Mouse (Mus musculus): ENCODE measurements around the gene Gnmt. TPM values are rescaled to one million over a fixed set of nuclear protein-coding genes. Genes with fewer than 3 reads are reported as not detected.
A peak's percentile ranks its signal among the peaks of the same experiment; 100 is the strongest.

The Gnmt gene
- total RNA-seq, 2 experiments from 2014 or later, result 0.57 TPM

DNA sequence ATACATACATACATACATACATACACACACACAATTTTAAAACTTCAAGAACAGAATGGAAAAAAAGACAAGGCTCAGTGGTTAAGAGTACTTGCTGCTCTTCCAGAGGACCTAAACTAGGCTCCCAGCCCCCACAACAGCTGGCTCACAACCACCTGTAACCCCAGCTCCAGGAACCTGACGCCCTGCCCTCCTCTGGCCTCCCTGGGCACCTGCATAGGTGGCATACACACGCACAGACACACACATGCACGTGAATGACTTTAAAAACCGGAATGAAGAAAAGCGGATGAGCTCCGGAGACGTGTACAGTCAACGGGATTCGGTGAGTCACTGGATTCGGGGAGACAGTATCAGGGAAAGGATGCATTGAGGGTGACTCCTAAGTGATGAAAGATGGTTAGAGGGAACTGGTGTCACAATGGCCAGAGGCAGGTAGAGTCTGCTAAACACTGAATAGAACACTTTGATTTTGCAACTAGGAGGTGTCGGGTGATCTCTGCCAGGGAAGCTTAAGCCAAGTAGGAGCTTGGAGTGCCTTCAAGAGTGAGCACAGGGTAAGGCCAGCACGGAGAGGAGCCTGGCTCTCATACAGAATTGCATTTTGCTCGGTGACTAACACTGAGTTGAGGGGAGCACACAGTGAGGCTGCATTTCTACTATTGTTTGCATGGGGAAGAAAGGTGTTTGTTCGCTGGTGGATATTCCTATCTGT is 22.4 kb downstream of the Gnmt start:
- no peak for DNase-seq (ENCODE audit: low spot score in 2 of 2)
- intact Hi-C loops (cut with DNase I), result no loop called here

GRCm38 (mm10) chr17:46704887-46705835 is 23.8 kb downstream of the Gnmt start, which contains the start of gene Ppp2r5d:
TSS of gene Ppp2r5d (minus strand) at chr17:46705111.
- intact Hi-C loops (cut with DNase I), result no loop called here

DNA sequence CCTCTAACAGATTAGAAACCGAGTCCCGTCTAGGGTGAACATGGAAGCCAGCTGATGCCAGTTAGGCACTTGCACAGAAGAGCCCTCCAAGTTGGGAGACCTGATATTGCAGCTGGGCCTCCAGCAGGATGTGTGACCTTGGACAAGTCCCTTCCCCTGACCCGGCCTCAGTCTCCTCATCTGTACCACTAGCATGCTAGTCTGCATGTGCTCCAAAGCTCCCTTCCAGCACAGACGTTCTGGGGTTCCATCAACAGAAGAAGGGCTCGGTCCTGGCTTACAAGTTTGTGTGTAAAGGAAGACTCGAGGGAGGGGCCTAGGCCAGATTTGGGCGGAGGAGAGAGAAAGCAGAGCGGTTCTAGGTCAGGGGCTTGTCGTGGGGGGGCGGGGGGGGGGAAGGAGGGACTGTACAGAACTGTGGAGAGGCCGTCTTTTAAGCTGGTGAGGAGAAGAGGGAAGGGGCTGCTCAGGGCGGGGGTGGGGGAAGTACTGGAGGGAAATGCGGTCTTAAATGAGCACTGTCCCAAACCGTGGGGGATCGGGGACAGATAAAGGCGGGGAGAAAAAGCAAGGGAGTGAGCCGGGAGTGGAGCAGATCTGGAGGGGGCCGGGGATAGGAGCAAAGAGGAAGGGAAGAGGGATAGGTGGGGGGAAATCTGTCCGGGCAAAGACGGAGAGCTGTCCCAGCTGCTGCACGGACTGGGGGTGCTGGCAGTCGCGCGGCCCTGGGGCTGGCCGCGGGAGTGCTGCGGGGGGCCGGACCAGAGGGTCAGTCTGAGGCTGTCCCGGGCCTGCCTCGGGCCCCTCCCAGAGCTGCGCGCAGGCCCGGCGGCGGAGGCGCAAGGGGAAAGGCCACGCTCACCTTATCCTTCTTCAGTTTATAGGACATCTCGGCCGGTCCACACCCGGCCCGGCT is 24.7 kb downstream of the Gnmt start:
- intact Hi-C loops (cut with DNase I), result no loop called here
- no peak for DNase-seq (ENCODE audit: low spot score in 2 of 2)

More at GRCm38 (mm10) chr17:46704887-46705835, 23.8 kb downstream of the Gnmt start, which contains the start of gene Ppp2r5d:
- DNase-seq (ENCODE audit: low spot score in 2 of 2), result peak; percentile 97 to 99

DNA sequence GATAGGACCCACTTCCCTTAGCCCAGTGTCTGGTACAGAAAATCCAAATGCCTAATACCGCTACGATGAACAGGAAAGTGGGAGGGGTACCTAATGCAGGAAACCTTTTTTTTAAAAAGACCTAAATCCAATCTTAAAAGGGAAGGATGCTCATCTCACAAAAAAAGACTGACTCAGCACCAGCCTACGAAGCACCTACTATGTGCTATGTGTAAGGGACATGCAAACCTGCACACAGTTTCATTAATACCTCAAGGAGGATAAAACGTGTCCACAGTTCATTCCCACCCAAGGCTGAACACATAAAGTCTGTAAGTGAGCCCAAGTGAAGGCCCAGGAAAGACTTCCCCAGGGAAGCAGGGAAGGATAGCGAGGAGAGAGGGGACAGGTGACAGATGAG is 26.5 kb downstream of the Gnmt start:
- intact Hi-C loops (cut with DNase I), result no loop called here
- no peak for DNase-seq (ENCODE audit: low spot score in 2 of 2)

DNA sequence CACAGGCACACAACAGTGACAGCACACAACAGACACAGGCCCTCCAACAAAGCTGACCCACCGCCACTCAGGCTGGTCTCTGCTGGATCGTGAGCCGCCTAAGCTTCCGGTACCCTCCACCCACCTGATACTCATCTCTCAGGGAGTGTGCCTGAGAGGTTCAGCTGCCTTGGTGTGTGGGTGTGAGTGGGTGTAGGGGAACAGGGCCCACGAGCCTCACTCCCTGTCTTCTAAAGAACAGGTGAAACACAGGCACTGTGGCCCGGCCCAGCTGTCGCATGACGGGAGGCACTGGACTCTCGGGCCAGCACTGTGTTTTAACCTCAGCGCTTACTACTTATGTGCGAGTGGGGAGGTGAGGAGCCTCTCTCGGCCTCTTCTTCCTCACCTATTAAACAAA is 26.9 kb downstream of the Gnmt start:
- intact Hi-C loops (cut with DNase I), result no loop called here
- no peak for DNase-seq (ENCODE audit: low spot score in 2 of 2)

- intact Hi-C loops (cut with DNase I), result no loop called here
- no peak for DNase-seq (ENCODE audit: low spot score in 2 of 2)
Observed at GRCm38 (mm10) chr17:46701489-46701888, 27.5 kb downstream of the Gnmt start.

DNA sequence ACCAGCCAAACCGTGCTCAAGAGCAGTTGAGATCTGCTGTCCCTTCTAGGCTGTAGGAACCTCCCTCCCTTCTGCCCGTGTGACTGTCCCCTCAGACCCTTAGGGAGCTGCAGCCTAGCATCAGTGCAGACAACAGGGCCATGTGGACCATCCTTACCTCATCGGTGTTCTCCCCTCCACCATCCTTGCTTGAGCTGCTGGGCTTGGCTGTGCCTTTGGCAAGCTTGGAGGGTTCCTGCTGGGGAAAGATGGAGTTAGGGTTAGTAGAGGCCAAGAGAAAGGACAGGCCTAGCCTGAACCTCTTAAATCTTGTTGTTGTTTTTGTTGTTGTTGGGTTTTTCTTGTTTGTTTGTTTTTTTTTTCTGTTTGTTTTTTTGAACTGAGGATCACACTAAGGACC is 29.1 kb downstream of the Gnmt start:
- intact Hi-C loops (cut with DNase I), result no loop called here
- no peak for DNase-seq (ENCODE audit: low spot score in 2 of 2)

DNA sequence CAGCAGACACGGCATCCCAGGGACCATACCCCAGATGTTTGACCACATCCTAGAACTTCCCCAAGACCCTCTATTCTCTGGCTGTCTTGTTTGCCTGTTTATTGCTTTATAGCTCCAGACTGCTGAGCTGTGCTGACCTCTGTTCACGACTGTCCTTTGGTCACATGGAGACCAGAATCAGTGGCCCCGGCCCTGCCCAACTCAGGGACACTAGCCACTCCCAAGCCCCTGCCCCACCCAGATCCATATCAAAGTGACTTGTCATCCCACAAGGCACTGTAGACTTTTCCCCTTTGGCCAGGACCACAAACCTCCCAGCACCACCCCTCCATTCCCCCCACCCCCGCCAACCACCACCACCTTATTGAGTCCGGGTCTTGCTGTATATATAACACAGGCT is 29.7 kb downstream of the Gnmt start:
- intact Hi-C loops (cut with DNase I), result no loop called here

GRCm38 (mm10) chr17:46698515-46698914 is 30.5 kb downstream of the Gnmt start:
- DNase-seq (ENCODE audit: low spot score in 2 of 2), result no peak
- intact Hi-C loops (cut with DNase I), result no loop called here

More for the DNA sequence above, 29.7 kb downstream of the Gnmt start:
- no peak for DNase-seq (ENCODE audit: low spot score in 2 of 2)

- intact Hi-C loops (cut with DNase I), result no loop called here
- no peak for DNase-seq (ENCODE audit: low spot score in 2 of 2)
Observed at GRCm38 (mm10) chr17:46694517-46695063, 34.4 kb downstream of the Gnmt start.

DNA sequence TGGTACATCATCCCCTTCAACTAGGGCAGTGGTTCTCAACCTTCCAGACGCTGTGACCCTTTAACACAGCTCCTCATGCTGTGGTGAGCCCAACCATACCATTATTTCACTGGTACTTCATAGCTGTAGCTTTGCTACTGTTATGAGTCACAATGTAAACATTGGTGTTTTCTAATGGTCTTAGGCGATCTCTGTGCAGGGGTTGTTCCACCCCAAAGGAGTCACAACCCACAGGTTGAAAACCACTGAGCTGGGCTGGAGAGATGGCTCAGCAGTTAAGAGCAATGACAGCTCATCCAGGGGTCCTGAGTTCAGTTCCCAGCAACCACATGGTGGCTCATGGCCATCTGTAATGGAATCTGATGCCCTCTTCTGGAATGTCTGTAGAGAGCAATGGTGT is 37.6 kb downstream of the Gnmt start:
- no peak for DNase-seq (ENCODE audit: low spot score in 2 of 2)
- intact Hi-C loops (cut with DNase I), result no loop called here

- no peak for DNase-seq (ENCODE audit: low spot score in 2 of 2)
- intact Hi-C loops (cut with DNase I), result no loop called here
Observed at GRCm38 (mm10) chr17:46690665-46691064, 38.3 kb downstream of the Gnmt start.

GRCm38 (mm10) chr17:46685913-46686312 is 43.1 kb downstream of the Gnmt start:
- intact Hi-C loops (cut with DNase I), result no loop called here
- DNase-seq (ENCODE audit: low spot score in 2 of 2), result no peak

DNA sequence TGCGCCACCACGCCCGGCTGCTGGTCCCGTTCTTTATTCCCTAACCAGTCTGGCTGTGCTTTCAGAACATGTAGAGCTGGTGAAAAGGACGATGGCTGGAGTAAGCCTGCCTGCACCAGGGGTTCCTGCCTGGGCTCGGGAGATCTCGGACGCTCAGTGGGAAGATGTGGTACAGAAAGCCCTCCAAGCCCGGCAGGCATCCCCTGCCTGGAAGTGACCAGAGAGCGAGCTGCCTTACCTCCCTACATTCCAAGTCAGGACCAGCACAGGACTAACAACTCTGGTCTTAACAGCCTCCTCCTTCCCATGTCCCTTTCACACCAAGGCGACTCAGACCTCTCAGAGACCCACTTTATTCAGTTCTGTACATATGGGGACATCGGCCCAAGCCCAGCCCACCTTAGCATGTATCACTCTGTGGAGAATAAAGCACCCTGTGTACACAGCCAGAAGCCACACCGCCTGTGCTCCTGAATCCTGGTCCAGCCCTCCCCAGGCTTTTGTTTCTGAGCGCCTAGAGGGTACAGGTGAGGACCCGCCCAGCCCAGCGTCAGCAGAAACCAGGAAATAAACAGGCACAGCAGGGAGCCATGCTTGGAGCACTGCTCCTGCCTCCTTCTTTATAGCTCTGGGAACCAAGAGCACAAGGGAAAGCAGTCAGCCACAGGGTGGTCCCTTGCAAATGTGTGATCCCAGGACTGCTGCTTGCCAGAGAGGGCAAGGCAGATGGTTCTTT is 46.1 kb downstream of the Gnmt start:
- DNase-seq (ENCODE audit: low spot score in 2 of 2), result no peak
- intact Hi-C loops (cut with DNase I), result no loop called here

- no peak for DNase-seq (ENCODE audit: low spot score in 2 of 2)
- intact Hi-C loops (cut with DNase I), result no loop called here
Observed at GRCm38 (mm10) chr17:46681466-46682118, 47.4 kb downstream of the Gnmt start.

GRCm38 (mm10) chr17:46680760-46681373 is 48.1 kb downstream of the Gnmt start, which contains the start of gene Klhdc3:
TSS of gene Klhdc3 (minus strand) at chr17:46680914.
- DNase-seq (ENCODE audit: low spot score in 2 of 2), result peak; percentile 97 to 98

More at GRCm38 (mm10) chr17:46680760-46681373, 48.1 kb downstream of the Gnmt start, which contains the start of gene Klhdc3:
- intact Hi-C loops (cut with DNase I), result no loop called here

Measured in left cerebral cortex, postnatal 14 days (tissue).